Mouse (Mus musculus): Measurements from ENCODE around the gene Coq2. TPM values are rescaled to one million over a fixed set of nuclear protein-coding genes. Genes with fewer than 3 reads are reported as not detected.

Gene Coq2
- total and polyA plus RNA-seq, 3 experiments: 35.4 to 56.1 TPM; not detected in 1

DNA sequence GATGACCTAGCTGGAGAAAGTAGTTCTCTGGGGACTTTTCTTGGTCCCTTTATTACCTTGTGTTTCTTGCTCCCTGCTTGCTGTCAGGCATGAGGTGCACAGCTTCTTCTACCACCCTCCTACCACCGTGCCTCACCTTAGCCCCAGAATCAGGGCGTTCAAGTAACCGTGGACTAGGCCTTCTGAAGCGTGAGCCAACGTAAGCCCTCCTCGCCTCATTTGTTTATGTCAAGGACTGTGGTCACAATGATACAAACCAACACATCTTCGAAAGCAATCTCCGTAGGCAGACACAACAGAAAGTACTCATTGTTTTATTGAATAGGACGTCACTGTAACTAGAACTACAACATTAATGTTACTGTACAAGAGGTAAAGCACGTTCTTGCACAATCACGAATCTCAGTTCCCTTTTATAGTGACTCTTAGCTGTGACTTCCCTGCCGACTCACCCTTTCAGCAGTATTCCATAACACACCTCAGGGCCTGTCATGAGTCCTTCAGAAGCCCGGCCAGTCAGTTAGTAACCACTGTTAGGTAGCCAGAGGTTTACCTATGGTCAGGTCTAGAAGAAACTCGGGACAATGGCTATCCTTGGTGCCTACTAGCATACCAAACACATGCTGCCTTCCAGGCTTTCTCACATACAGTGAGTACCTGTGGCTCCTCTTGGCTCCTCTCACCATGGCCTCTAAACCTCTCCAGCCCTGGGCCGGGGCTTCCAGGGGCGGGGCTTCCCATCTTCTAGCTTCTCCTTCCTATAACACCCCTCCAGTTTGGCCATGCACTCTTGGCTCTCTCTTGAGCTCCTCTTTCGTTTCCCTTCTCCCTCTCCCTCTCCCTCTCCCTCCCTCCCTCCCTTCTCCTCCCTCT is 60.8 kb downstream of the Coq2 start:
- TF ChIP-seq BHLHE40 (IDR thresholded peaks at IDR 0.05; ENCODE audit: borderline replicate concordance, low read depth, low read length): no peak
- TF ChIP-seq ZKSCAN1 (IDR thresholded peaks at IDR 0.05; ENCODE audit: low read depth, low read length): no peak
- no peak for TF ChIP-seq GABPA (IDR thresholded peaks at IDR 0.05; ENCODE audit: low read depth, low read length)
- TF ChIP-seq CHD1 (IDR thresholded peaks at IDR 0.05; ENCODE audit: low read depth, low read length): no peak
- no peak for TF ChIP-seq UBTF (IDR thresholded peaks at IDR 0.05; ENCODE audit: borderline replicate concordance, insufficient read depth, low read depth, low read length)
- no peak for TF ChIP-seq MXI1 (IDR thresholded peaks at IDR 0.05; ENCODE audit: low read depth, low read length)
- no peak for TF ChIP-seq MYC (IDR thresholded peaks at IDR 0.05; ENCODE audit: low read depth, low read length)
- no peak for TF ChIP-seq TCF12 (IDR thresholded peaks at IDR 0.05; ENCODE audit: low read depth, low read length)
- no peak for TF ChIP-seq JUND (IDR thresholded peaks at IDR 0.05; ENCODE audit: low read depth, low read length)
- TF ChIP-seq GATA1 (IDR thresholded peaks at IDR 0.05; ENCODE audit: low read depth, low read length): no peak
- no peak for TF ChIP-seq SMC3 (IDR thresholded peaks at IDR 0.05; ENCODE audit: low read depth, low read length)
- TF ChIP-seq USF1 (IDR thresholded peaks at IDR 0.05; ENCODE audit: low read depth, low read length): no peak
- no peak overlapping the region for H3K27ac ChIP-seq (ENCODE audit: control insufficient read depth, low read depth, low read length)
- H3K4me1 ChIP-seq (ENCODE audit: control insufficient read depth in 1 of 2, insufficient read depth in 2 of 2, low read length in 2 of 2): no peaks in the 10 kb centered on the region
- H3K79me2 ChIP-seq (ENCODE audit: control insufficient read depth, insufficient read depth, low read length, poor library complexity): no peaks in the 10 kb centered on the region
- no peaks in the 10 kb centered on the region for H3K36me3 ChIP-seq (ENCODE audit: control insufficient read depth in 1 of 2, insufficient read depth in 2 of 2, low read length in 2 of 2)
- H3K27me3 ChIP-seq (ENCODE audit: control insufficient read depth in 1 of 2, insufficient read depth in 2 of 2, low read length in 2 of 2): no peaks in the 10 kb centered on the region; a peak in 1 of 4 replicates
- DNase-seq (ENCODE audit: low read depth, low spot score): no peak
- H3K9me3 ChIP-seq (replicated peaks; ENCODE audit: insufficient read depth, low read length): no peaks in the 10 kb centered on the region
- no peak overlapping the region for H3K4me3 ChIP-seq (ENCODE audit: control insufficient read depth in 1 of 2, insufficient read depth in 1 of 2, low read depth in 2 of 2, low read length in 2 of 2)
- H3K9ac ChIP-seq (ENCODE audit: control insufficient read depth, low read depth, low read length, poor library complexity, severe bottlenecking): no peak overlapping the region

DNA sequence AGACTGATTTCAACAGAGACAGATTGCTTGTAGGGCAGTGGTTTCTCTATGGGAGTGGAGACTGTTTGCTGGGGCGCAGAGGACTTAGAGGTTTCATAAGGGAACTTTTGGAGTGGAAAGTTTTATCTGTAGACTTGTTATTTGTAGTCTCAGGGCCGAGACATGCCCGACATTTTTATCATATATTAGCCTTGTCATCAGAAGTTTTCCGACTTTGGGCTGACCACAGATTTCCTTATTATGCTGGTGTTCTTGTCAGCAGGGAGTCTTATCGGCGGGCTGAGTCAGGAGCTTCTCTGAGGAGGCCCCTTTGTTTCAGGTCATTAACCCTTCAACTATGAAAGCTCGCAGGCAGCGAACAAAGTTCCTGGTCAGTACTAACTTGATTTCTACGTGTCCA is 67.1 kb downstream of the Coq2 start:
- peak; percentile 27 for DNase-seq (ENCODE audit: low read depth, low spot score)

More for the DNA sequence above, 67.1 kb downstream of the Coq2 start:
- no peak overlapping the region for H3K27ac ChIP-seq (ENCODE audit: control insufficient read depth, low read depth, low read length)
- H3K27me3 ChIP-seq (ENCODE audit: control insufficient read depth in 1 of 2, insufficient read depth in 2 of 2, low read length in 2 of 2): 0 out of 4 replicates have a peak, but pooled peaks cover 0 to 1% of the 10 kb centered on the region in 2 experiments
- no peaks in the 10 kb centered on the region for H3K79me2 ChIP-seq (ENCODE audit: control insufficient read depth, insufficient read depth, low read length, poor library complexity)
- TF ChIP-seq MEF2A (IDR thresholded peaks at IDR 0.05; ENCODE audit: extremely low read depth, insufficient replicate concordance, low read depth, low read length, poor library complexity, severe bottlenecking) (no peak), RCOR1 (IDR thresholded peaks at IDR 0.05; ENCODE audit: low read depth, low read length) (0 out of 2 replicates have a peak, but pooled peaks have one; percentile 16), TAL1 (IDR thresholded peaks at IDR 0.05; ENCODE audit: low read length) (no peak), EP300 (IDR thresholded peaks at IDR 0.05; ENCODE audit: low read depth in 1 of 2, low read length in 2 of 2) (peak in 1 of 2 experiments; percentile 28; a peak in 1 of 4 replicates), ZC3H11A (IDR thresholded peaks at IDR 0.05; ENCODE audit: low read depth, low read length) (no peak), ETS1 (IDR thresholded peaks at IDR 0.05; ENCODE audit: low read depth, low read length) (peak; percentile 5; the same call in 1 of the 2 replicates), GATA1 (IDR thresholded peaks at IDR 0.05; ENCODE audit: low read depth, low read length) (peak; percentile 43; the same call in 1 of the 2 replicates)
- no peak overlapping the region for H3K4me3 ChIP-seq (ENCODE audit: control insufficient read depth in 1 of 2, insufficient read depth in 1 of 2, low read depth in 2 of 2, low read length in 2 of 2)
- peaks cover 0 to 6% of the 10 kb centered on the region in 2 experiments; a peak in 2 of 4 replicates for H3K36me3 ChIP-seq (ENCODE audit: control insufficient read depth in 1 of 2, insufficient read depth in 2 of 2, low read length in 2 of 2)
- H3K9me3 ChIP-seq (replicated peaks; ENCODE audit: insufficient read depth, low read length): no peaks in the 10 kb centered on the region
- H3K4me1 ChIP-seq (ENCODE audit: control insufficient read depth in 1 of 2, insufficient read depth in 2 of 2, low read length in 2 of 2): peaks cover 0 to 7% of the 10 kb centered on the region in 2 experiments; a peak in 1 of 4 replicates
- H3K9ac ChIP-seq (ENCODE audit: control insufficient read depth, low read depth, low read length, poor library complexity, severe bottlenecking): no peak overlapping the region
